Mouse (Mus musculus): ENCODE measurements around the gene Togaram2. TPM values are rescaled to one million over a fixed set of nuclear protein-coding genes. Genes with fewer than 3 reads are reported as not detected.
"Not testable (repeated sequence)": the region's sequence is repeated elsewhere in the genome, so short reads cannot be mapped to it uniquely, and the experiment has no call there.

Gene Togaram2
- polyA plus RNA-seq, 2 experiments: 0.02 TPM; not detected in 1

DNA sequence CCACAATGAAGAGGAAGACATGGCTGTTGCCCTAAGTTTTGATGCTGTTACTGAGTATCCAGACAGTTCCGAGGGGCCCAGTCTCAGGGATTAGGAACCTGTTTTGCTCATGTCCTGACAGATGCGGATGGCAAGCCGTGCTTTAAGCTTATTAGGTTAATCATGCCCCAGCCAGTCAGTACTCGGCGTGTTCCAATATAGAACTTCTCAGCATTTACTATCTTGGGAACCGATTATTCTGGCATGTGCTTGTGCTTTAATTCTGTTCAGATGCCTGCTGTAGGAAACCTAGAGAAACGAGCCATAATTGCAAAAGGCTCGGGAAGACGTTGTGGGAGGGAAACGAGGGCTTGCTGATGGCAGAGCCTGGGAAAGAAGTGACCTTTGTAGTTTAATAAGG is 79.8 kb downstream of the Togaram2 start, which contains the start of gene Pcare:
Gene Pcare (minus strand): TSS at position 64 of the 400 bp plus-strand sequence.
- no peak within 1 kb of the TSS for H3K4me3 ChIP-seq (ENCODE audit: insufficient read depth in 1 of 2, low read depth in 2 of 2, low read length in 2 of 2)

GRCm38 (mm10) chr17:71760536-71760935 is 87.5 kb downstream of the Togaram2 start:
- no peak overlapping the region for H3K9ac ChIP-seq (replicated peaks)
- TF ChIP-seq EP300 (IDR thresholded peaks at IDR 0.05; ENCODE audit: low read depth) (no peak), CTCF (IDR thresholded peaks at IDR 0.05; ENCODE audit: low read depth) (no peak)
- WGBS (ENCODE audit: insufficient replicate concordance): 65% methylated on average over 7 of the region's 7 CpGs
- no peaks in the 10 kb centered on the region for H3K36me3 ChIP-seq (replicated peaks; ENCODE audit: control insufficient read depth, insufficient read depth, low read depth)
- H3K9me3 ChIP-seq (ENCODE audit: control insufficient read depth, low read length): no peaks in the 10 kb centered on the region
- DNase-seq (ENCODE audit: low read depth in 3 of 3, low spot score in 3 of 3) (no peak), ATAC-seq (ENCODE audit: insufficient read depth) (no peak)
- no peak overlapping the region for H3K27ac ChIP-seq
- H3K27me3 ChIP-seq (ENCODE audit: control insufficient read depth, insufficient read depth, low read length): no peaks in the 10 kb centered on the region
- H3K4me2 ChIP-seq (ENCODE audit: low read depth): no peak overlapping the region
- no peaks in the 10 kb centered on the region for H3K4me1 ChIP-seq (replicated peaks; ENCODE audit: control insufficient read depth in 2 of 2, insufficient read depth in 2 of 2, low read length in 1 of 2)
- H3K4me3 ChIP-seq (ENCODE audit: insufficient read depth in 1 of 2, low read depth in 2 of 2, low read length in 2 of 2): no peak overlapping the region

More for the DNA sequence above, 79.8 kb downstream of the Togaram2 start, which contains the start of gene Pcare:
- no peak within 1 kb of the TSS for H3K27ac ChIP-seq
- no peaks in the 10 kb centered on the region for H3K27me3 ChIP-seq (ENCODE audit: control insufficient read depth, insufficient read depth, low read length)
- no peak for TF ChIP-seq EP300 (IDR thresholded peaks at IDR 0.05; ENCODE audit: low read depth)
- no peak for TF ChIP-seq CTCF (IDR thresholded peaks at IDR 0.05; ENCODE audit: low read depth)
- H3K9ac ChIP-seq (replicated peaks): no peak within 1 kb of the TSS
- WGBS (ENCODE audit: insufficient replicate concordance): 70% methylated on average over 10 of the region's 10 CpGs
- DNase-seq (ENCODE audit: low read depth in 3 of 3, low spot score in 3 of 3): no peak
- no peaks in the 10 kb centered on the region for H3K9me3 ChIP-seq (ENCODE audit: control insufficient read depth, low read length)
- no peaks in the 10 kb centered on the region for H3K36me3 ChIP-seq (replicated peaks; ENCODE audit: control insufficient read depth, insufficient read depth, low read depth)
- no peak within 1 kb of the TSS for H3K4me2 ChIP-seq (ENCODE audit: low read depth)
- ATAC-seq (ENCODE audit: insufficient read depth): no peak
- no peaks in the 10 kb centered on the region for H3K4me1 ChIP-seq (replicated peaks; ENCODE audit: control insufficient read depth in 2 of 2, insufficient read depth in 2 of 2, low read length in 1 of 2)

- not testable (repeated sequence) for H3K4me1 ChIP-seq (replicated peaks; ENCODE audit: control insufficient read depth in 2 of 2, insufficient read depth in 2 of 2, low read length in 1 of 2); H3K9me3 ChIP-seq (ENCODE audit: control insufficient read depth, low read length); ATAC-seq (ENCODE audit: insufficient read depth); H3K27me3 ChIP-seq (ENCODE audit: control insufficient read depth, insufficient read depth, low read length); H3K36me3 ChIP-seq (replicated peaks; ENCODE audit: control insufficient read depth, insufficient read depth, low read depth); H3K4me3 ChIP-seq (ENCODE audit: insufficient read depth in 1 of 2, low read depth in 2 of 2, low read length in 2 of 2); H3K27ac ChIP-seq; H3K9ac ChIP-seq (replicated peaks); H3K4me2 ChIP-seq (ENCODE audit: low read depth); DNase-seq (ENCODE audit: low read depth in 3 of 3, low spot score in 3 of 3)
- 40% methylated on average over 1 of the region's 1 CpGs for WGBS (ENCODE audit: insufficient replicate concordance)
Measured at GRCm38 (mm10) chr17:71768173-71768572, 95.1 kb downstream of the Togaram2 start, which contains the start of gene Clip4. Gene Clip4, plus strand, starts transcription at chr17:71768473.

- no peaks in the 10 kb centered on the region for H3K27me3 ChIP-seq (ENCODE audit: control insufficient read depth, insufficient read depth, low read length)
- H3K9me3 ChIP-seq (ENCODE audit: control insufficient read depth, low read length): no peaks in the 10 kb centered on the region
- no peaks in the 10 kb centered on the region for H3K36me3 ChIP-seq (replicated peaks; ENCODE audit: control insufficient read depth, insufficient read depth, low read depth)
- 43% methylated on average over 6 of the region's 6 CpGs for WGBS (ENCODE audit: insufficient replicate concordance)
- no peak overlapping the region for H3K4me2 ChIP-seq (ENCODE audit: low read depth)
- DNase-seq (ENCODE audit: low read depth in 3 of 3, low spot score in 3 of 3) (no peak), ATAC-seq (ENCODE audit: insufficient read depth) (no peak)
- H3K4me1 ChIP-seq (replicated peaks; ENCODE audit: control insufficient read depth in 2 of 2, insufficient read depth in 2 of 2, low read length in 1 of 2): no peaks in the 10 kb centered on the region
- TF ChIP-seq EP300 (IDR thresholded peaks at IDR 0.05; ENCODE audit: low read depth) (no peak), CTCF (IDR thresholded peaks at IDR 0.05; ENCODE audit: low read depth) (no peak)
- no peak overlapping the region for H3K27ac ChIP-seq
- H3K9ac ChIP-seq (replicated peaks): no peak overlapping the region
- H3K4me3 ChIP-seq (ENCODE audit: insufficient read depth in 1 of 2, low read depth in 2 of 2, low read length in 2 of 2): no peak overlapping the region
Measured at GRCm38 (mm10) chr17:71769564-71769963, 96.5 kb downstream of the Togaram2 start.

DNA sequence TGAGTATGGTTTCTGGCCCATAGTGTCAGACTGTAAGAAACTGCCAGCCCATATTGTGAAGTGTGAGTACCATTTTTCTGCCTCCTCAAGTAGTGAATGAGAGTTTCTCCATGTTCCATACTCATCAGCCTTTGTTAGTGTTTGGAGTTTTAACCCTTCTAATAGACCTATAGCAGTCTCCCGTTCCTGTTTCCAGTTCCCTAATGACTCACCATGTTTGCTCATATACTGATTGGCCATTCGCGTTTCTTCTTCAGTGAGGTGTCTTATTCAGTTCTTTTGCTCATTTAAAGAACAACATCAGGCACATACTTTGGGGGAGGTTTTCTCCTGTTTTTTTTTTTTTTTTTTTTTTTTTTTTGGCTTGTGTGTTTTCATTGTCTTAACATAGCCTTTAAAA is 97.6 kb downstream of the Togaram2 start:
- H3K36me3 ChIP-seq (replicated peaks; ENCODE audit: control insufficient read depth, insufficient read depth, low read depth): no peaks in the 10 kb centered on the region
- no peak overlapping the region for H3K27ac ChIP-seq
- DNase-seq (ENCODE audit: low read depth in 3 of 3, low spot score in 3 of 3): no peak
- WGBS (ENCODE audit: insufficient replicate concordance): 60% methylated on average over 3 of the region's 3 CpGs
- no peaks in the 10 kb centered on the region for H3K4me1 ChIP-seq (replicated peaks; ENCODE audit: control insufficient read depth in 2 of 2, insufficient read depth in 2 of 2, low read length in 1 of 2)
- no peaks in the 10 kb centered on the region for H3K27me3 ChIP-seq (ENCODE audit: control insufficient read depth, insufficient read depth, low read length)
- H3K9me3 ChIP-seq (ENCODE audit: control insufficient read depth, low read length): no peaks in the 10 kb centered on the region
- no peak overlapping the region for H3K9ac ChIP-seq (replicated peaks)
- no peak for ATAC-seq (ENCODE audit: insufficient read depth)
- no peak overlapping the region for H3K4me3 ChIP-seq (ENCODE audit: insufficient read depth in 1 of 2, low read depth in 2 of 2, low read length in 2 of 2)
- H3K4me2 ChIP-seq (ENCODE audit: low read depth): no peak overlapping the region
- TF ChIP-seq CTCF (IDR thresholded peaks at IDR 0.05; ENCODE audit: low read depth): no peak
- TF ChIP-seq EP300 (IDR thresholded peaks at IDR 0.05; ENCODE audit: low read depth): no peak

All from liver, embryonic 14.5 days (tissue).